Mouse (Mus musculus) G1E (cell line): Measurements from ENCODE around the gene Fgfr2.
A peak's percentile ranks its signal among the peaks of the same experiment; 100 is the strongest.

Experiments used
- CTCF ChIP-seq: IDR thresholded peaks from 2 replicates; pipeline ENCODE4 v1.5.1; 2012; ENCODE audit warnings: low read depth, low read length, inconsistent platforms, mixed read lengths
- GATA1 ChIP-seq: IDR thresholded peaks from 2 replicates; pipeline ENCODE4 v1.6.1; 2012; ENCODE audit warnings: borderline replicate concordance, low read length, inconsistent platforms, mixed read lengths
- GATA2 ChIP-seq: IDR thresholded peaks from 2 replicates; pipeline ENCODE4 v1.6.1; 2012; ENCODE audit warnings: low read depth, low read length, inconsistent platforms, borderline replicate concordance
- POLR2AphosphoS5 ChIP-seq: IDR thresholded peaks from 2 replicates; pipeline ENCODE4 v1.6.1; 2012; ENCODE audit warnings: low read depth, low read length, inconsistent platforms; ENCODE audit not compliant: insufficient replicate concordance
- TAL1 ChIP-seq: conservative IDR thresholded peaks from 2 replicates; pipeline ENCODE4 v1.6.1; 2012; ENCODE audit warnings: low read depth, low read length, inconsistent platforms, mixed read lengths

GRCm38 (mm10) chr7:131757922-131758321, 1365.2 kb downstream of the Fgfr2 start:
- 0 out of 2 replicates have a peak, but pooled peaks have one; percentile 9 for TF ChIP-seq CTCF
- no peak for TF ChIP-seq GATA1
- TF ChIP-seq TAL1: no peak
- TF ChIP-seq POLR2AphosphoS5: no peak
- no peak for TF ChIP-seq GATA2
